Mouse (Mus musculus): ENCODE data around the gene Sgpp2. TPM values are rescaled to one million over a fixed set of nuclear protein-coding genes. Genes with fewer than 3 reads are reported as not detected.

Gene Sgpp2
- total RNA-seq, 1 experiment from 2014 or later, result 1.1 TPM

DNA sequence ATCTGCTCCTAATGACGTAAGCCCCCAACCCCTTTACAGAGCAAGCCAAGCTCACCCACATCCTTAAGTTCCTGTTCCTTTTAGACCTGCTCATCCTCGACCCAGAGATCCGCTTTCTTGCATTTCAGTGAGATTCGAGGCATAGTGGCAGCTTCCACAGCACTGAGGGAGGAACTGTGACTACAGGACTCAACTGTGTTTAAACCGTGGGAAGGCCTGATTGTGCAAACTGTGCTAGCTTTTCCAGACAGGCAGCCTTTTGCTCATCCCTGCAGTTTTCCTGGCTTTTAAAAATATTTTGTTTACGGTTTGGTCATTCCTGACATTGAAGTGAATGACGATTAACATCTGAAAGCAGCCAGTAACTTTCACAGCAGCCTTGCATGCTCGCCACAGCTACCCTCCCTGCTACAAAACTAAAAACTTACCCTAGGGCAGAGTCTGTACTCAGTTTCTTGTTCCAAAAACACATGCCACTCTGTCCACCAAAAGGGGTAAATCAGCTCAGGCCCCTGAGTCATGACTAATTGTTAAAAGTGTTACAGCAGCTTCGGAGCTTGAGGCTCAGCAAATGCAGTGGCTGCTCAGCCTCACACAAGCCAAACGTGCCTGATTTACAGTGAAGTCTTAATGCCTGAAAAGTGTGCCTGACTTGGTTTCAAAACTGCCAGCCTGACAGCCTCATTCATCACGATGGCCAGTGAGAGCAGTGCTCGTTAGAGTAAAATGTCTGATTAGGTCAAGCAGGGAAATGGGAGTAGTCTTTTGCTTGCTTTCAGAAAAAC is 141.1 kb downstream of the Sgpp2 start:
- DNase-seq, result no peak

DNA sequence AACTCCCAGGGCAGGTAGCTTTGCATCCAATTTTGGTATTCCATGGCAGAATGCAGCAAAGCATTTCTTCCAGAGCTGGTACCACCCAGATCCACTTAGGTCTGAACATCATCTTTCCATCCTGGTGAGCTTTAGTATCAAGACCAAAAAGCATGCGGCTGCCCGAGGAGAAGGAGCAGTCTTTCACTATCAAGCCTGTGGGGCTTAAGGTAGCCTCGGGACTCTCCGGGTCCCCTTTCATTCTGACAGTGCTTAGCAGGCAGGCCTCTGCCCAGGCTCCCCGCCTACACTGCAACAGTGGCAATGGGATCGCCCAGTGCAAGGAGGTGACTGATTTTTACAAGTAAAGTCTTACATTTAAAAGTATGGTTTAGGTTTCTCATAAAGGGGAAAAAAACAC is 142.4 kb downstream of the Sgpp2 start:
- no peak for DNase-seq

DNA sequence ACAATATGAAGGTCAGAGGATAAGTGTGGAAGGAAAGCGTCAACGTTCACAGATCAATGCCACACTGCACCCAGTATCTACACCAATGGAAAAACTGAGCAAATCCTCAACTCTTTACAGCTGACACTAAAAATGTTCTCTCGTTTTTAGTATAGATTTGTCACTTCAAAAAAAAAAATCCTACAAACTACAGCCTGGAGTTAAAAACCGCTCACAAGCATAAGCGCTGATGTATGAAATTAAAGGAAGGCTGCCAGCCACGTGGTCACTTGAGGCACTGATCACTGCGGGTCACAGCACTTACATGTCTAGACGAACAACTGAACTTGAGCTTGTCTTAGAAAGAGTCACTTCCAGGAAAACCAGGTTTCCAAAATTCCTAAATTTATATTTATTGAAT is 143.7 kb downstream of the Sgpp2 start:
- no peak for DNase-seq

DNA sequence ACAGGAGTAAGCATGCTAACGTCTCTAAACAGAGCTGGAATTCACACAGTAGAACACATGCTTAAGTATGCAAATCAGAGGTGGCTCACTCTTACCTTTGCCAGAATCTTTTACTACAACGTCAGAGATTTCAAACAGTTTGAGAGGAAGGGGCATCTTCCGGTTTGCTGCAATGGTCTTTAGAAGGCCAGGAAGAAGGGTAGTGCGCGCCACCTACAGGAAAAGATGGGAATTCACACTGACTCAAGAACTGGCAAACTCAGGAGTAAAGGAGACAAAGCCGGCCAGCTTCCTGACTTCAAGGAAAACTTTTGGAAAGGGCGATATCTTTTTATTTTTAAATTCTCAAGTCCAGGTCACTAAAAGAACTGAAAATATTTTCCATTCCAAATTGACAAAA is 144.5 kb downstream of the Sgpp2 start:
- DNase-seq, result peak; percentile 24

Other genes starting within 250 kb of the Sgpp2 start
- not detected in 2 replicates for gene Pax3, start 113.2 kb upstream of the Sgpp2 start, total RNA-seq (2021)
- gene Farsb, start 178.6 kb downstream of the Sgpp2 start, total RNA-seq (2021), result 65.8 and 67.3 TPM in 2 replicates
- 1.1 TPM in 1 of 2 replicates, not detected in the other for gene Mogat1, start 200.6 kb downstream of the Sgpp2 start, total RNA-seq (2021)
- 0.11 and 0.15 TPM in 2 replicates for gene BC035947, start 201.8 kb downstream of the Sgpp2 start, total RNA-seq (2021)

Data from adrenal gland, postnatal 14 days (tissue).